18 mouse cellular contexts compared by ENCODE assay signal in the genomic region with DNA sequence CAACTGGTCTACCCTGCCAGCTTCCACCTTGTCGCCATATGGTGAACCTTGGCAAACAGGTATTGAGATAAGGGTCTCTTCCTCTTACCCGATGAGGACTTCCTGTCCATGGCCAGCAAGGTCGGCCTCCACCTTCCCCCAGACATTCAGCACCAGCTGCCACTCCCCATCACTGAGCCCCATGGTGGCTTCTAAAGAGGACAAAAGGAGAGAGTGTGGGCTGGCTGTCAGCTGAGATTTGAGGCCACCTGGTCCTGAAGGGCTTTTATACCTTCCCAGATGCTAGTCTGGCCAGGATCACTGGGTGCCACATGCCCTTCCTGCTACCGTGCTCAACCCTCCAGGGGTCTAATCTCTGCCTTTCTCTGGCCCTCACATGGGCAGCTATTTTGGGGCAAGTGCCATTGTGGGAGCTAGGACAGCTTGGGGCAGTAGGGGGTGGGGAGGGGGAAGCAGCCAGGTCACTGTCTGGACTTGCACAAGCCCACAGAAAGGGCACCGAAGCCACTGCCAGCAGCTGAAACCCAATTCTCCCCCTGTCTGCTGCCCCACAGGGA. TPM values are rescaled to one million over a fixed set of nuclear protein-coding genes. Genes with fewer than 3 reads are reported as not detected.
DNase-seq lines count a peak whose midpoint lies in the region; ATAC-seq lines count a peak whose summit lies in the region.
"Had no signal": no experiment of that assay in that cellular context is flagged by ENCODE, and none has a peak within 500 bp of the region (broad histone marks: within the 10 kb centered on the region; RNA-seq: fewer than 3 reads in every experiment).

No protein-coding gene starts in this region.

- peak overlapping the region; percentile 36 for H3K4me3 ChIP-seq in heart, embryonic 15.5 days
- H3K4me3 ChIP-seq: forebrain, embryonic 10.5 days; hindbrain, embryonic 15.5 days; liver, embryonic 12.5 days; neural tube, embryonic 15.5 days had no signal

- H3K27me3 ChIP-seq in heart, embryonic 15.5 days: no peaks in the 10 kb centered on the region
- H3K27me3 ChIP-seq: hindbrain, embryonic 15.5 days; neural tube, embryonic 15.5 days had no signal

- WGBS in heart, embryonic 15.5 days: 44% methylated on average over 5 of the region's 5 CpGs

- intact Hi-C loops in gastrocnemius, postnatal 14 days (cut with DNase I; ENCODE audit: low total_unique reads): no loop called here

- peak overlapping the region; percentile 47; the same call in 1 of the 2 replicates for H3K9ac ChIP-seq in heart, embryonic 15.5 days
- H3K9ac ChIP-seq: hindbrain, embryonic 15.5 days; liver, embryonic 12.5 days; neural tube, embryonic 15.5 days had no signal

- DNase-seq in brain, adult 2 months (ENCODE audit: low read depth, low spot score): peak; percentile 82
- DNase-seq in cerebellum, adult 9-10 months: peak; percentile 80
- peak; percentile 57 for DNase-seq in gastrocnemius, postnatal 14 days
- DNase-seq in yolk sac, embryonic 10.5 days (ENCODE audit: low spot score): no peak
- no peak for DNase-seq in adrenal gland, postnatal 14 days
- DNase-seq in ovary, postnatal 10 days (ENCODE audit: low spot score): no peak
- DNase-seq: B cell, adult 2 months; kidney, adult 18-20 months; lung, postnatal 14 days; midbrain, embryonic 14.5 days; right cerebral cortex, adult 18-20 months had no signal

- H3K4me1 ChIP-seq in heart, embryonic 15.5 days (replicated peaks): peaks cover 71% of the 10 kb centered on the region
- H3K4me1 ChIP-seq: liver, embryonic 12.5 days had no signal

- peak overlapping the region; percentile 89 for H3K27ac ChIP-seq in heart, embryonic 15.5 days
- H3K27ac ChIP-seq: forebrain, embryonic 10.5 days; hindbrain, embryonic 15.5 days; liver, embryonic 12.5 days; neural tube, embryonic 15.5 days had no signal

- no peaks in the 10 kb centered on the region for H3K9me3 ChIP-seq in heart, embryonic 15.5 days (replicated peaks)
- H3K9me3 ChIP-seq: forebrain, embryonic 10.5 days; hindbrain, embryonic 15.5 days; liver, embryonic 12.5 days; neural tube, embryonic 15.5 days had no signal

- peak overlapping the region; percentile 52 for H3K4me2 ChIP-seq in heart, embryonic 15.5 days
- H3K4me2 ChIP-seq: hindbrain, embryonic 15.5 days; liver, embryonic 12.5 days; neural tube, embryonic 15.5 days had no signal

- no peaks in the 10 kb centered on the region for H3K36me3 ChIP-seq in heart, embryonic 15.5 days
- H3K36me3 ChIP-seq: forebrain, embryonic 10.5 days; hindbrain, embryonic 15.5 days; liver, embryonic 12.5 days; neural tube, embryonic 15.5 days had no signal

- peak; percentile 63 for ATAC-seq in heart, embryonic 15.5 days (replicated peaks; ENCODE audit: insufficient number of reproducible peaks, insufficient read depth, low FRiP score, low read depth)
- ATAC-seq in megakaryocyte-erythroid progenitor cell, adult 5-6 weeks (replicated peaks; ENCODE audit: low FRiP score, low TSS enrichment, poor library complexity, severe bottlenecking): no peak
- ATAC-seq: liver, embryonic 12.5 days had no signal

RNA-seq across cellular contexts. Expression of gene Apol6, which starts 22.1 kb away (rescaled TPM):
- total RNA-seq in gastrocnemius, postnatal 14 days (2021): 10 to 100 TPM; 23.4 to 33.2 TPM
- polyA plus RNA-seq in heart, embryonic 15.5 days (2015; fragmentation: Nextera tagmentation; extraction: Ambion mirVana): 0.19 and 0.26 TPM in 2 replicates
- 24.3 and 26.2 TPM in 2 replicates for total RNA-seq in adrenal gland, postnatal 14 days (2021)
- not detected in 2 replicates for total RNA-seq in megakaryocyte-erythroid progenitor cell, adult 5-6 weeks (2014; fragmentation: Nextera tagmentation)
- total RNA-seq in megakaryocyte-erythroid progenitor cell, adult 5-6 weeks (2017): not detected in 2 replicates
- polyA plus RNA-seq: hindbrain, embryonic 15.5 days; midbrain, embryonic 14.5 days; neural tube, embryonic 15.5 days had no signal

RNA-seq across cellular contexts. Expression of gene Mb, which starts 28.0 kb away (rescaled TPM):
- 1,000 to 10,000 TPM in 1 of 2 experiments, 100 to 1,000 TPM in 1; 840 to 1,154 TPM for total RNA-seq in gastrocnemius, postnatal 14 days (2021)
- polyA plus RNA-seq in heart, embryonic 15.5 days (2015; fragmentation: Nextera tagmentation; extraction: Ambion mirVana): 776 and 844 TPM in 2 replicates
- 5.9 and 6.8 TPM in 2 replicates for total RNA-seq in adrenal gland, postnatal 14 days (2021)
- total RNA-seq in megakaryocyte-erythroid progenitor cell, adult 5-6 weeks (2014; fragmentation: Nextera tagmentation): not detected in 2 replicates
- not detected in 2 replicates for total RNA-seq in megakaryocyte-erythroid progenitor cell, adult 5-6 weeks (2017)
- total RNA-seq: ES-E14 had no signal

Comparison
In these comparisons a context has a peak if more than half of its experiments do, and no peak if none do; other contexts are left out.
1. DNase-seq: peak in brain, adult 2 months (single experiment), cerebellum, adult 9-10 months (single experiment) and gastrocnemius, postnatal 14 days (single experiment); none in yolk sac, embryonic 10.5 days (single experiment), adrenal gland, postnatal 14 days (single experiment) and ovary, postnatal 10 days (single experiment).
2. RNA of gene Apol6, which starts 22.1 kb away (total RNA-seq): 23.4 to 33.2 TPM in gastrocnemius, postnatal 14 days and 24.3 to 26.2 TPM in adrenal gland, postnatal 14 days; not detected in megakaryocyte-erythroid progenitor cell, adult 5-6 weeks; every median in the first group is over 10 times any median in the second.
3. RNA of gene Mb, which starts 28.0 kb away (total RNA-seq): 840 to 1,154 TPM in gastrocnemius, postnatal 14 days; 5.9 to 6.8 TPM in adrenal gland, postnatal 14 days and not detected in megakaryocyte-erythroid progenitor cell, adult 5-6 weeks; every median in the first group is over 100 times any median in the second.